17 mouse cellular contexts compared by ENCODE assay signal in the genomic region with DNA sequence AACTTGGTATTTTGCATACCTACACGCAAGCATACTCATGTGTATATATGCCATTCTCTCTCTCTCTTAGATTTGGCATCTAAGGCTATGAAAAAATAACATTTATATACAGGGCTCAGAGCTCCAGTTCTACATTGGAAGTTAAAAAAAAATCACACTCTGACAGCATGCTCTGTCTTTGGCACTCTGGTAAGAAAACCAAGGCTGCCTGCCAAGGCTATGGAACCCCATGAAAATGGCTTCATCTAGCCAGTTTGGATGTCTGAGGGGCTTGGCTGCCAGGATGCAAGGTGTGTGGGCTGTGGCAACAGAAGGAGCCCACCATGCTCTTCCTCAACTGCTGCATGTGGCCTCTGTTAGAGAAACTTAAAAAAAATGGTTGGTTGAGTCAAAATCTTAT.
A peak's percentile ranks its signal among the peaks of the same experiment; 100 is the strongest.
DNase-seq lines count a peak whose midpoint lies in the region.
"Had no signal": no experiment of that assay in that cellular context is flagged by ENCODE, and none has a peak within 500 bp of the region (broad histone marks: within the 10 kb centered on the region; RNA-seq: fewer than 3 reads in every experiment).

No protein-coding gene starts in this region.

- peak; percentile 24 to 44 for DNase-seq in cerebellum, postnatal 36 days
- DNase-seq in cerebellum, adult 11 months: no peak
- peak; percentile 17 to 36 for DNase-seq in frontal cortex, postnatal 36 days (ENCODE audit: low spot score in 2 of 2)
- DNase-seq in frontal cortex, postnatal 14 days (ENCODE audit: low spot score in 2 of 2): no peak
- peak; percentile 40 for DNase-seq in layer of hippocampus, adult 11-12 months (ENCODE audit: low spot score)
- DNase-seq in telencephalon, adult 2 months (ENCODE audit: low read depth, low spot score): peak; percentile 23
- DNase-seq in gastrocnemius, adult 18-20 months (ENCODE audit: low spot score): no peak
- DNase-seq: adrenal gland, adult 2 months; B cell, adult 2 months; gastrocnemius, postnatal 10 days; heart, postnatal 4 days; kidney, adult 8-10 months; kidney, postnatal 10 days; lung, embryonic 14.5 days; right cerebral cortex, postnatal 25 days; spleen, adult 18-20 months; thymus, postnatal 14 days had no signal

Comparison
In these comparisons a context has a peak if more than half of its experiments do, and no peak if none do; other contexts are left out.
1. DNase-seq: peak in cerebellum, postnatal 36 days (2 of 2), frontal cortex, postnatal 36 days (2 of 2), layer of hippocampus, adult 11-12 months (single experiment) and telencephalon, adult 2 months (single experiment); none in cerebellum, adult 11 months (single experiment), frontal cortex, postnatal 14 days (0 of 2) and gastrocnemius, adult 18-20 months (single experiment).